Comparison of ENCODE assay signal across 8 mouse cellular contexts in the genomic region with DNA sequence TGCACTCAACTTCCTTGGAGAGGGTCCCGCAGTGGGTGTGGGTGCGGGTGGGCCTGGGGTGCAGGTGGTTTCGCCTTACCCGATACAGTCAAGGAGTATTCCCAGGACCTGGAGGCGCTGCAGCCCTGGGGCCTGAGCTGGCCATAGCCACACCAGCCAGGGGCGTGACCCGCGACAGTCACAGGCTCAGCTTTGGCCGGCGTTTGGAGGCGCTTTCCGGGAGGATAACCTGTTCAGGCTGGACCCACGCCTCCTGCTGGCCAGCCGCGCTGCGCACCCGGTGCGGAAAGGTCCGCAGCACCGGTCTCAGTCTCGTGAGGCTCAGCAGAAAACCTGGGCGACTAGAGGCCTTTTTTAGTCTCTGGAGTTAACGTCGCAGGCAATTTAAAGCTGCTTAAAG. TPM values are rescaled to one million over a fixed set of nuclear protein-coding genes. Genes with fewer than 3 reads are reported as not detected.
DNase-seq lines count a peak whose midpoint lies in the region; ATAC-seq and TF ChIP-seq lines count a peak whose summit lies in the region.

No protein-coding gene starts in this region.

- peak; percentile 73 for TF ChIP-seq CTCF in heart, postnatal 0 days (IDR thresholded peaks at IDR 0.05; ENCODE audit: low read depth)
- peak; percentile 86 for TF ChIP-seq CTCF in stomach, postnatal 0 days (IDR thresholded peaks at IDR 0.05; ENCODE audit: low read depth)

- H3K9me3 ChIP-seq in forebrain, embryonic 10.5 days, result no peaks in the 10 kb centered on the region
- no peaks in the 10 kb centered on the region for H3K9me3 ChIP-seq in heart, postnatal 0 days (replicated peaks; ENCODE audit: control insufficient read depth, low read length)
- no peaks in the 10 kb centered on the region for H3K9me3 ChIP-seq in stomach, postnatal 0 days (ENCODE audit: control insufficient read depth, low read length)

- no peak overlapping the region for H3K27ac ChIP-seq in forebrain, embryonic 10.5 days
- H3K27ac ChIP-seq in heart, postnatal 0 days (ENCODE audit: low read depth), result no peak overlapping the region
- no peak overlapping the region for H3K27ac ChIP-seq in stomach, postnatal 0 days (replicated peaks)

- no peaks in the 10 kb centered on the region for H3K36me3 ChIP-seq in forebrain, embryonic 10.5 days (replicated peaks)
- H3K36me3 ChIP-seq in heart, postnatal 0 days (replicated peaks; ENCODE audit: control insufficient read depth, insufficient read depth, low read length), result no peaks in the 10 kb centered on the region
- no peaks in the 10 kb centered on the region for H3K36me3 ChIP-seq in stomach, postnatal 0 days (ENCODE audit: control insufficient read depth, insufficient read depth, low read length)

- peak; percentile 48 for DNase-seq in right cerebral cortex, postnatal 4 days
- no peak for DNase-seq in right cerebral cortex, adult 18-20 months
- DNase-seq in forebrain, embryonic 10.5 days (ENCODE audit: extremely low spot score, low spot score), result peak; percentile 72
- DNase-seq in heart, postnatal 0 days (ENCODE audit: low spot score), result peak; percentile 56
- DNase-seq in kidney, postnatal 14 days, result peak; percentile 71
- peak; percentile 75 to 78 for DNase-seq in lung, postnatal 4 days
- peak; percentile 86 for DNase-seq in stomach, postnatal 0 days (ENCODE audit: low spot score)
- DNase-seq in thymus, adult 18-20 months, result no peak

- peak overlapping the region; percentile 45 for H3K4me3 ChIP-seq in forebrain, embryonic 10.5 days
- no peak overlapping the region for H3K4me3 ChIP-seq in heart, postnatal 0 days (ENCODE audit: low read depth, low read length)
- no peak overlapping the region for H3K4me3 ChIP-seq in stomach, postnatal 0 days (ENCODE audit: low read depth, low read length)

- H3K4me2 ChIP-seq in heart, postnatal 0 days (ENCODE audit: low read depth, low read length), result peak overlapping the region; percentile 49
- H3K4me2 ChIP-seq in stomach, postnatal 0 days (replicated peaks; ENCODE audit: low read depth), result peak overlapping the region; percentile 39

- H3K9ac ChIP-seq in heart, postnatal 0 days (replicated peaks; ENCODE audit: low read depth, low read length), result no peak overlapping the region
- H3K9ac ChIP-seq in stomach, postnatal 0 days (ENCODE audit: low read length), result no peak overlapping the region

- no peak for TF ChIP-seq EP300 in heart, postnatal 0 days (IDR thresholded peaks at IDR 0.05; ENCODE audit: low read depth)
- no peak for TF ChIP-seq EP300 in stomach, postnatal 0 days (optimal IDR thresholded peaks at IDR 0.05)

- ATAC-seq in heart, postnatal 0 days (ENCODE audit: insufficient read depth, low read depth), result peak; percentile 82
- ATAC-seq in stomach, postnatal 0 days (ENCODE audit: low FRiP score, low TSS enrichment), result peak; percentile 92

- H3K27me3 ChIP-seq in forebrain, embryonic 10.5 days (ENCODE audit: poor library complexity, severe bottlenecking), result peaks cover 40% of the 10 kb centered on the region
- H3K27me3 ChIP-seq in heart, postnatal 0 days (ENCODE audit: control insufficient read depth, insufficient read depth, low read length), result peaks cover 14% of the 10 kb centered on the region; the same call in 1 of the 2 replicates
- no peaks in the 10 kb centered on the region for H3K27me3 ChIP-seq in stomach, postnatal 0 days (ENCODE audit: control insufficient read depth, insufficient read depth, low read length)

- H3K4me1 ChIP-seq in forebrain, embryonic 10.5 days, result peaks cover 8% of the 10 kb centered on the region
- H3K4me1 ChIP-seq in heart, postnatal 0 days (ENCODE audit: control insufficient read depth, insufficient read depth), result no peaks in the 10 kb centered on the region; the same call in 1 of the 2 replicates
- no peaks in the 10 kb centered on the region for H3K4me1 ChIP-seq in stomach, postnatal 0 days (replicated peaks; ENCODE audit: control insufficient read depth, insufficient read depth)

- WGBS in forebrain, embryonic 10.5 days, result 2% methylated on average over 24 of the region's 24 CpGs
- 3% methylated on average over 24 of the region's 24 CpGs for WGBS in heart, postnatal 0 days
- 5% methylated on average over 24 of the region's 24 CpGs for WGBS in stomach, postnatal 0 days

RNA-seq across cellular contexts. Expression of gene Fgg, which starts 12.2 kb away (rescaled TPM):
- polyA plus RNA-seq in forebrain, embryonic 10.5 days (2016; fragmentation: Nextera tagmentation; extraction: Ambion mirVana), result not detected in 2 replicates
- 0.70 and 2.4 TPM in 2 replicates for total RNA-seq in heart, postnatal 0 days (2014; rRNA removed; ENCODE audit: low replicate concordance)
- polyA plus RNA-seq in heart, postnatal 0 days (2015; fragmentation: Nextera tagmentation; extraction: Ambion mirVana), result 0.08 and 0.26 TPM in 2 replicates
- 4.6 and 11.2 TPM in 2 replicates for polyA plus RNA-seq in stomach, postnatal 0 days (2015; fragmentation: Nextera tagmentation; extraction: Ambion mirVana)

RNA-seq across cellular contexts. Expression of gene Fga, which starts 30.5 kb away (rescaled TPM):
- not detected in 2 replicates for polyA plus RNA-seq in forebrain, embryonic 10.5 days (2016; fragmentation: Nextera tagmentation; extraction: Ambion mirVana)
- 2.3 and 3.3 TPM in 2 replicates for total RNA-seq in heart, postnatal 0 days (2014; rRNA removed; ENCODE audit: low replicate concordance)
- 0.08 and 0.19 TPM in 2 replicates for polyA plus RNA-seq in heart, postnatal 0 days (2015; fragmentation: Nextera tagmentation; extraction: Ambion mirVana)
- polyA plus RNA-seq in stomach, postnatal 0 days (2015; fragmentation: Nextera tagmentation; extraction: Ambion mirVana), result 3.9 and 10.0 TPM in 2 replicates

RNA-seq across cellular contexts. Expression of gene Fgb, which starts 54.3 kb away (rescaled TPM):
- polyA plus RNA-seq in forebrain, embryonic 10.5 days (2016; fragmentation: Nextera tagmentation; extraction: Ambion mirVana), result not detected in 2 replicates
- 1.8 TPM in 1 of 2 replicates, not detected in the other for total RNA-seq in heart, postnatal 0 days (2014; rRNA removed; ENCODE audit: low replicate concordance)
- polyA plus RNA-seq in heart, postnatal 0 days (2015; fragmentation: Nextera tagmentation; extraction: Ambion mirVana), result 0.03 and 0.16 TPM in 2 replicates
- 2.8 and 6.1 TPM in 2 replicates for polyA plus RNA-seq in stomach, postnatal 0 days (2015; fragmentation: Nextera tagmentation; extraction: Ambion mirVana)

RNA-seq across cellular contexts. Expression of gene Plrg1, which starts 60.0 kb away (rescaled TPM):
- 136 and 137 TPM in 2 replicates for polyA plus RNA-seq in forebrain, embryonic 10.5 days (2016; fragmentation: Nextera tagmentation; extraction: Ambion mirVana)
- total RNA-seq in heart, postnatal 0 days (2014; rRNA removed; ENCODE audit: low replicate concordance), result 46.2 and 61.9 TPM in 2 replicates
- polyA plus RNA-seq in heart, postnatal 0 days (2015; fragmentation: Nextera tagmentation; extraction: Ambion mirVana), result 40.8 and 43.4 TPM in 2 replicates
- 43.7 and 44.6 TPM in 2 replicates for polyA plus RNA-seq in stomach, postnatal 0 days (2015; fragmentation: Nextera tagmentation; extraction: Ambion mirVana)

Comparison
In these comparisons a context has a peak if more than half of its experiments do, and no peak if none do; other contexts are left out.
1. DNase-seq: peak in right cerebral cortex, postnatal 4 days (single experiment), forebrain, embryonic 10.5 days (single experiment), heart, postnatal 0 days (single experiment), kidney, postnatal 14 days (single experiment), lung, postnatal 4 days (2 of 2) and stomach, postnatal 0 days (single experiment); none in right cerebral cortex, adult 18-20 months (single experiment) and thymus, adult 18-20 months (0 of 2).